Mouse (Mus musculus) liver, embryonic 15.5 days (tissue): ENCODE measurements around the gene 5830411N06Rik. TPM values are rescaled to one million over a fixed set of nuclear protein-coding genes. Genes with fewer than 3 reads are reported as not detected.

Source experiments
- ATAC-seq: fragments of 200-750 bp; cut with Nextera tagmentation; 2 replicates; pipeline ENCODE4 v1.8.0; 2017; ENCODE audit warnings: moderate number of reproducible peaks, mild to moderate bottlenecking, moderate library complexity; ENCODE audit not compliant: insufficient read depth
- H3K27ac ChIP-seq: fragments of 300-500 bp; sonication (generic); replicated peaks from 2 replicates; pipeline ENCODE4 v1.5.1; 2015; ENCODE audit warnings: mild to moderate bottlenecking, inconsistent platforms
- H3K27me3 ChIP-seq: fragments of 300-500 bp; sonication (generic); 2 replicates; pipeline ENCODE4 v1.6.1; 2015; ENCODE audit warnings: mild to moderate bottlenecking, inconsistent platforms
- H3K36me3 ChIP-seq: fragments of 300-500 bp; sonication (generic); replicated peaks from 2 replicates; pipeline ENCODE4 v1.6.1; 2015; ENCODE audit warnings: moderate library complexity, mild to moderate bottlenecking, inconsistent platforms
- H3K4me1 ChIP-seq: fragments of 300-500 bp; sonication (generic); replicated peaks from 2 replicates; pipeline ENCODE4 v1.6.1; 2015; ENCODE audit warnings: inconsistent platforms
- H3K4me2 ChIP-seq: fragments of 300-500 bp; sonication (generic); 2 replicates; pipeline ENCODE4 v1.6.1; 2015; ENCODE audit warnings: moderate library complexity, mild to moderate bottlenecking, inconsistent platforms
- H3K4me3 ChIP-seq: fragments of 300-500 bp; sonication (generic); replicated peaks from 2 replicates; pipeline ENCODE4 v1.5.1; 2015; ENCODE audit warnings: mild to moderate bottlenecking, inconsistent platforms
- H3K9ac ChIP-seq: fragments of 300-500 bp; sonication (generic); 2 replicates; pipeline ENCODE4 v1.6.1; 2015; ENCODE audit warnings: moderate library complexity, mild to moderate bottlenecking, inconsistent platforms
- H3K9me3 ChIP-seq: fragments of 300-500 bp; sonication (generic); replicated peaks from 2 replicates; pipeline ENCODE4 v1.6.1; 2016; ENCODE audit warnings: inconsistent platforms
- WGBS: fragments of 180-500 bp; shearing (Covaris S2); methylation state at CpG from one replicate; pipeline ENCODE4 v1.1.7; 2015; ENCODE audit warnings: mixed read lengths; ENCODE audit not compliant: insufficient replicate concordance; 5-methylcytosine and 5-hydroxymethylcytosine counted together
- polyA plus RNA-seq: library from polyadenylated mRNA; unstranded; fragments of >200 nt; fragmentation: Nextera tagmentation; extraction: Ambion mirVana; gene quantifications from 2 replicates; pipeline ENCODE4 v1.2.1, GENCODE M21; 2015

5830411N06Rik gene
- polyA plus RNA-seq: not detected in 2 replicates

DNA sequence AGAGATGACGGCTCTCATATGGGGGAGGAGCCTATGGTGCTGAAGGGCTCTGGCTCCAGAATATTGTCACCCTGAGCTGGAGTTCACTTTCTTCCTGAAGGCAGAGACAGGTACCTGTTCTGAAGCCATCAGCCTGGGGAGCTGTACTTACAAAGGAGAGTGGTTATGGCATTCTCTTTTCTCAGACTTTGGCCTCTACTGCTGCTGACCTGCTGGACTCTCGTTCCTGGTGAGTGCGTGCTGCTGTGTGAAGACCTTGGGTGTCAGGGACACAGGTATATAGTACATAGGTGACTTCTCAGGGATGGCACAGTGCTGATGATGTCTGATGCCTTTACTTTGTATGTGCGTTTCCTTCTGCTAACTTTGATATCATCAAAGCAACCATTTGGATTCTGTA is at the start of gene 5830411N06Rik:
TSS of gene 5830411N06Rik (plus strand) at position 69 of the 400 bp plus-strand sequence.
- no peaks in the 10 kb centered on the region for H3K9me3 ChIP-seq
- H3K27ac ChIP-seq: no peak within 1 kb of the TSS
- 67% methylated on average over 4 of the region's 4 CpGs for WGBS
- H3K4me3 ChIP-seq: no peak within 1 kb of the TSS
- no peaks in the 10 kb centered on the region for H3K36me3 ChIP-seq
- no peak for ATAC-seq
- no peaks in the 10 kb centered on the region for H3K4me1 ChIP-seq
- H3K4me2 ChIP-seq: no peak within 1 kb of the TSS
- no peaks in the 10 kb centered on the region for H3K27me3 ChIP-seq
- H3K9ac ChIP-seq: no peak within 1 kb of the TSS

DNA sequence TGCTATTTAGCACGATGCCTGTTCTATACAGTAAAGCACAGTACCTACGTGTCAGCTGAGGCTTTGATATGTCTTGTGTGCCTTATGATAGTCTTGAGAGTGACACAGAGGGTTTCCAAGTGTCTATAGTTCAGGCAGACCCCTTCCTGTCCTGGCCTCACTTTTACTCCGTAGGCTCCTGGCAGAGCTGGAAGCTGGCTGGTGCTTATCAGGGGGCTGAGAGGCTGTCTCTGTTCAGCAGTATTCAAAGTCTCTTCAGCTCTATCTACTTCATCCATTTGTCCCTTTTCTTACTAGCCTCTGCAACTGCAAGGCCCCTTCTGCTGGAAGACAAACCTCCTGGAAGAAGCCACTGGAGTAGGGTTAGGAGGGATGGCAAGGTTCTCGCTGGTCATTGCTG is 46.0 kb upstream of the 5830411N06Rik start:
- H3K9ac ChIP-seq: no peak overlapping the region
- no peak overlapping the region for H3K4me2 ChIP-seq
- 55% methylated on average over 4 of the region's 4 CpGs for WGBS
- no peak overlapping the region for H3K4me3 ChIP-seq
- peaks cover 11% of the 10 kb centered on the region for H3K4me1 ChIP-seq
- H3K27ac ChIP-seq: no peak overlapping the region
- ATAC-seq: 0 out of 2 replicates have a peak, but pooled peaks have one; percentile 40
- no peaks in the 10 kb centered on the region for H3K36me3 ChIP-seq
- no peaks in the 10 kb centered on the region for H3K9me3 ChIP-seq
- 0 out of 2 replicates have a peak, but pooled peaks cover 3% of the 10 kb centered on the region for H3K27me3 ChIP-seq

DNA sequence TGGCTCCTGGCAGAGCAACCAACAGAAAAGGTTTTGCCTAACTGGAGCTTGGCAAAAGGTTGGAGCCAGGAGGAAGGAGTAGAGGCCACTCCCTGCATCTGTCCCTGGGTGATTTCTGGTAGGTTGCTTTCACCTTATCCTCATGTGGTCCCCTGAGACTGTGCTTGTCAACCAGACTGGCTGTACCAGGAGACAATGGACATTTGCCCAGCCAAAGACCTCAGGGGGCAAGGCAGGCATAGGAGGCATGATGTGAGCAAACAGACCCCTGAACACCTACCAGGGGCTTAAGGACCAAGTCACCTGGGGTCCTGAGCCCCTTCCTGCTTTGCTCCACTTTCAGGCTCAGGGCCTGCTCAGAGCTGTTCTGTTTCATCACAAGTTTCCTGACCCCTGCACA is 41.2 kb upstream of the 5830411N06Rik start, which contains the start of gene Olfr524:
TSS of gene Olfr524 (minus strand) at position 101 of the 400 bp plus-strand sequence.
- ATAC-seq: no peak
- no peak within 1 kb of the TSS for H3K27ac ChIP-seq
- H3K4me3 ChIP-seq: no peak within 1 kb of the TSS
- H3K4me2 ChIP-seq: no peak within 1 kb of the TSS
- H3K9me3 ChIP-seq: no peaks in the 10 kb centered on the region
- H3K36me3 ChIP-seq: no peaks in the 10 kb centered on the region
- no peaks in the 10 kb centered on the region for H3K27me3 ChIP-seq
- H3K4me1 ChIP-seq: peaks cover 26% of the 10 kb centered on the region
- H3K9ac ChIP-seq: no peak within 1 kb of the TSS

DNA sequence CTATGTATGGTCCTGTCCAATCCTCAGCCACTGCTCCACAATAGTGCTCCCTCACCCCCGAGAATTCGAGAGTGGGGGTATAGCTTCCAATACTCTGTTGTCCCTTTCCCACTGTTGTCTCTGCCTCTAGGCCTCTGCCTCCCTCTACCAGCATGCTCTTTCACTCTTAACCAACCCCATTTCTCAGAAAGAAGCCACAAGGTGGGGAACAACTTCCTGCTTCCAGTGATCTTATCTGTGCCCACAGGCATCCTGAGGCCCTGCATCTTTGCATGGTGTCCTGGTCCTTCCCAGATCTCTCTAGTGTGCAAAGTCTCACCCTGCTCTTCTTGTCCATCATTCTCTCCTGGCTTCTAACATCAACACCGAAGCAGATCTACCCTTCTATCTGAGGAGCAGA is 40.2 kb upstream of the 5830411N06Rik start:
- no peak for ATAC-seq
- no peak overlapping the region for H3K9ac ChIP-seq
- no peak overlapping the region for H3K4me2 ChIP-seq
- WGBS: 29% methylated on average over 3 of the region's 3 CpGs
- H3K36me3 ChIP-seq: no peaks in the 10 kb centered on the region
- H3K27me3 ChIP-seq: no peaks in the 10 kb centered on the region
- no peak overlapping the region for H3K27ac ChIP-seq
- H3K4me1 ChIP-seq: peaks cover 21% of the 10 kb centered on the region
- H3K9me3 ChIP-seq: no peaks in the 10 kb centered on the region
- no peak overlapping the region for H3K4me3 ChIP-seq

DNA sequence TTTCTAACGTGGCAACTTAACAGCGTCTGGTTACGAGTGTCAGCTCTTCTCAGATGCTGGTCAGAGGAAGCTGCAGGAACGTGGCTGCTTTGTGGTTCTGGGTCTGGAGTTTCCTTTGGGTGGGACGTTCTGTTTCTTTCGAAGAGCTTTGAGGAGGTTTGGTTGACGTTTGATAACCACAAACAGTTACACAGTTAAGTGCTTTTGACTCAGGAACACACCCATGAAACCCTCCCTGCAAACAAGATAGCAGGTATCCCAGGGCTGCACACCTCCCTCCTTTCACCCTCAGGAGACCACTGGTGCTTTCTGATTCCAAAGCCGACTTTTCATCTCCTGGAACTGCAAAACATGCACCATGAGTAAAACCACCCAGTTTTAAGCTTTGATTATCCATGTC is 38.9 kb upstream of the 5830411N06Rik start:
- no peak overlapping the region for H3K4me3 ChIP-seq
- no peaks in the 10 kb centered on the region for H3K9me3 ChIP-seq
- no peaks in the 10 kb centered on the region for H3K27me3 ChIP-seq
- H3K4me2 ChIP-seq: peak overlapping the region; percentile 6; the same call in 1 of the 2 replicates
- ATAC-seq: peak; percentile 84
- 12% methylated on average over 8 of the region's 8 CpGs for WGBS
- peaks cover 21% of the 10 kb centered on the region for H3K4me1 ChIP-seq
- no peak overlapping the region for H3K9ac ChIP-seq
- no peaks in the 10 kb centered on the region for H3K36me3 ChIP-seq
- peak overlapping the region; percentile 41; the same call in 1 of the 2 replicates for H3K27ac ChIP-seq

DNA sequence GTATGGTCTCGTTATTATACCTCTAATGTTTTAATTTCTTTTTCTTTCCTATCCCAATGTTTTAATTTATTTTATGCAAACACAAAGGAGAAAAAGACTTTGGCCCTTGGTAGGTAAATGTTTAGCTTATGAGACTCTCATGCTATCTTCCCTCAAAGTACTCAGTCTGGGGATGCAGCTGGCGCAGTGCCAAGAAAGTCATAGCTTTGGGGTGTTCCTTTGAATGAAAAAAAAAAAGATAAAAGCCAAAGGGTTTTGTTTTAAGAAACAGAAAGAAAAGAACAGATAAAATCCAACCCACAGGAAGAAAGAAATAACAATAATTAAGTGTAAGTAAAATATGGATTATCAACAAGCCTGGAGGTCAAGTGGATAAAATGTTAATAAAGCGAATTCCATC is 38.4 kb upstream of the 5830411N06Rik start:
- Histone ChIP-seq H3K27me3 (no peaks in the 10 kb centered on the region), H3K9ac (no peak overlapping the region), H3K27ac (peak overlapping the region; percentile 41; the same call in 1 of the 2 replicates), H3K9me3 (no peaks in the 10 kb centered on the region), H3K4me2 (0 out of 2 replicates have a peak overlapping the region, but pooled peaks have one; percentile 6), H3K36me3 (no peaks in the 10 kb centered on the region), H3K4me1 (peaks cover 21% of the 10 kb centered on the region), H3K4me3 (no peak overlapping the region)
- WGBS: 38% methylated on average over 3 of the region's 3 CpGs
- no peak for ATAC-seq

DNA sequence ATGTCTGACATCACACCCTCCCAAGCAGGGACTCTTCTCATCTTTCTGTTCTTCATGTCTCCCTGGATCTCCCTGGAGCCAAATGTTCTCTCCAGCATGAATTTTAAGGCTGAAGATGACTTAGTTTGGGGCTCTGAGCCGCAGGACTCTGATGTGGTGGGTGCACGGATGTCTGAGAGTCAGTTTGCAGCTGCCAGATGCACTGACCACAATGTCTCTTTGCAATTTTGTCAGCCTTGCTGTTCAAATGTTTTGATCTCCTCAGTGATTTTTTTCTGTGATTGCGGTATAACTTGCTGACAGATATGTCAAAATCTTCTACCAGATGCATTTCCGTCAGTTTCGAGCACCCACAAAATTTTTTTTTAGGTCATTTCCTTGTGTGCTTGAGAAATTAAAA is 33.2 kb upstream of the 5830411N06Rik start:
- no peak overlapping the region for H3K4me3 ChIP-seq
- no peaks in the 10 kb centered on the region for H3K36me3 ChIP-seq
- no peak overlapping the region for H3K9ac ChIP-seq
- no peaks in the 10 kb centered on the region for H3K9me3 ChIP-seq
- no peak for ATAC-seq
- no peak overlapping the region for H3K4me2 ChIP-seq
- H3K27me3 ChIP-seq: no peaks in the 10 kb centered on the region
- H3K4me1 ChIP-seq: no peaks in the 10 kb centered on the region
- WGBS: 65% methylated on average over 5 of the region's 5 CpGs
- no peak overlapping the region for H3K27ac ChIP-seq

DNA sequence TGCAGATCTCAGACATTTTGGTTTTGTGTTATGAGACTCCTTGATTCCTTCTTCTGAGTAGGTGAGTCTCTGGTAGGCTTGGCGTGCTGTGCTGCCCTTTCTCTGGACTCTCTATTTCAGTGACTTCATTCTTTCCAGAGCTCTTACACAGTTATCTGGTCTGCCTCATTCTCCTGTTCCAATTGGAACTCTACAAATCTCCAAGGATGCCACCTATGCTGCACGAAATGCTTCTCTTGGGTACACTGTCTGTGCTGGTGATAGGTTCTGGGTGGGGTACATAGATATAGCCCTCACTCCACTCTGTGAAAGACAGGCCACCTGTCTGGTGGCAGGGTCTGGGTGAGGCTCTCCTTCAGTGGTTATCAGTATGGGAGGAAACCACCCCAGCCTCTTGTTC is 29.1 kb upstream of the 5830411N06Rik start, which contains the start of gene Cd163l1:
TSS of gene Cd163l1 (plus strand) at position 301 of the 400 bp plus-strand sequence.
- Histone ChIP-seq H3K4me1 (no peaks in the 10 kb centered on the region), H3K4me2 (no peak within 1 kb of the TSS), H3K9me3 (no peaks in the 10 kb centered on the region), H3K9ac (no peak within 1 kb of the TSS), H3K4me3 (no peak within 1 kb of the TSS), H3K36me3 (no peaks in the 10 kb centered on the region), H3K27me3 (no peaks in the 10 kb centered on the region), H3K27ac (no peak within 1 kb of the TSS)
- WGBS: 50% methylated on average over 2 of the region's 2 CpGs
- no peak for ATAC-seq

DNA sequence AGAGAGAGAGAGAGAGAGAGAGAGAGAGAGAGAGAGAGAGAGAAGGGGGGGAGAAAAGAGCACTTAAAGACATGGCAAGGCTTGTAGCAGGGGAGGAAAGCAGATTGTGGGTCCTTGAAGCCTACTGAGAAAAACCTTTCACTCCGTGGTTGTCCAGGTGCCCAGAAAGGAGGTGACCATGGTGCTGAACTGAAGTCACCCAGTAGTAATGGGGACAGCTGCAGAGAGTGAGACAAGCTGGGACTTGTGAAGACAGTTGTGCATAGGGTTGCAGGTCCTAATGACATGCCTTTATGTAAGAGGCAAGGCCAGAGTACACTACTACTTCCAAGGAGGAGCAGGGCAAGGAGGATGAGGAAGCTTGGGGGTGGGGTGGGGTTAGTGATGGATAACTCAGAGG is 27.8 kb upstream of the 5830411N06Rik start:
- H3K4me1 ChIP-seq: no peaks in the 10 kb centered on the region
- WGBS: 6% methylated on average over 1 of the region's 1 CpGs
- no peak overlapping the region for H3K9ac ChIP-seq
- no peak overlapping the region for H3K4me2 ChIP-seq
- ATAC-seq: no peak
- H3K27ac ChIP-seq: no peak overlapping the region
- H3K36me3 ChIP-seq: no peaks in the 10 kb centered on the region
- H3K27me3 ChIP-seq: no peaks in the 10 kb centered on the region
- H3K9me3 ChIP-seq: no peaks in the 10 kb centered on the region
- no peak overlapping the region for H3K4me3 ChIP-seq

DNA sequence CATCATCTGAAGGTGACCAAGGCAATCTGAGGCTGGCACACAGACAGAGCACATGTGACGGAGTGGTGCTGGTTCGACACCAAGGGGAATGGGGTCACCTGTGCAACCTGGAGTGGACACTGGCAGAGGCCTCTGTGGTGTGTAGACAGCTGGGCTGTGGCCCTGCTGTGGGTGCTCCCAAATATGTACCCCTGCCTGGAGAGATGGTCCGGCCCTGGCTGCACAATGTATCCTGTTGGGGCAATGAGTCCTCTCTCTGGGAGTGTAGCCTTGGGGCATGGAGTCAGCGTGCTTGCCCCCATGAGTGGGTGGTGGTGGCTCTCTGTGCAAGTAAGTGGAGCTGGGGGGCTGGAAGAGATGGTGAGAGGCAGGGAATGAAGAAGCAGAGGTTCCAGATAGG is 26.7 kb upstream of the 5830411N06Rik start:
- WGBS: 64% methylated on average over 4 of the region's 4 CpGs
- no peaks in the 10 kb centered on the region for H3K36me3 ChIP-seq
- H3K4me1 ChIP-seq: no peaks in the 10 kb centered on the region
- H3K27ac ChIP-seq: no peak overlapping the region
- no peak overlapping the region for H3K4me2 ChIP-seq
- no peak overlapping the region for H3K4me3 ChIP-seq
- H3K27me3 ChIP-seq: no peaks in the 10 kb centered on the region
- H3K9me3 ChIP-seq: no peaks in the 10 kb centered on the region
- no peak for ATAC-seq
- H3K9ac ChIP-seq: no peak overlapping the region

DNA sequence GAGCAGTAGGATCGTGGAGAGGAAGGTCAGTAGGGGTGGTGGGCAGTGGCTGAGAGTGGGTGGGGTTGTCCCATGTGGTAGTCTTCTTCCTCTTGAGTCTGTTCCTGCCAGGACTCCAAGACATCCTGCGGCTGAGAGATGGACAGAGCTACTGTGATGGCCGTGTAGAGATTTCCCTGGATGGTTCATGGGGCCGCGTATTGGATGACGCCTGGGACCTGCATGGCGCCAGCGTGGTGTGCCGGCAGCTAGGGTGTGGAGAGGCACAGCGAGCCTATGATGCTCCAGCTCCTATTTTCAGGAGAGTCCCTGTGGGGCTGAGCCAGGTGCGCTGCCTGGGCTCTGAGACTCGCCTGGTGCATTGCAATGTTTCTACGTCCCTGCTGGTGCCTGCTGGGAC is 22.9 kb upstream of the 5830411N06Rik start:
- H3K9ac ChIP-seq: no peak overlapping the region
- no peak overlapping the region for H3K4me3 ChIP-seq
- H3K4me2 ChIP-seq: no peak overlapping the region
- H3K27ac ChIP-seq: no peak overlapping the region
- WGBS: 68% methylated on average over 13 of the region's 13 CpGs
- H3K4me1 ChIP-seq: no peaks in the 10 kb centered on the region
- H3K27me3 ChIP-seq: no peaks in the 10 kb centered on the region
- no peaks in the 10 kb centered on the region for H3K9me3 ChIP-seq
- H3K36me3 ChIP-seq: no peaks in the 10 kb centered on the region
- ATAC-seq: no peak

DNA sequence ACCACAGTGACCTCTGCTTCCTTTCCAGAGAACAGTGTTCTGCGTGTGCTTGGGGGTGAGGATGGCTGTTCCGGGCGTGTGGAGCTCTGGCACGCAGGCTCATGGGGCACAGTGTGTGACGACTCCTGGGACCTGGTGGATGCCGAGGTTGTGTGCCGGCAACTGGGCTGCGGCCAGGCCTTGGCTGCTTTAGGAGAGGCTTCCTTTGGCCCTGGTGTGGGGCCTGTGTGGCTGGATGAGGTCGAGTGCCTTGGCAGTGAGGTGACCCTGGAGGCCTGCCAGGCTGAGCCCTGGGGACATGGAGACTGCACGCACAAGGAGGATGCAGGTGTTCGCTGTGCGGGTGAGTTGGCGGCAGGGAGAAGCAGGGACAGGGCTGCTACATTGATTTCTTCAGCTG is 18.6 kb upstream of the 5830411N06Rik start:
- Histone ChIP-seq H3K27ac (no peak overlapping the region), H3K4me1 (no peaks in the 10 kb centered on the region), H3K9ac (no peak overlapping the region), H3K36me3 (no peaks in the 10 kb centered on the region), H3K27me3 (no peaks in the 10 kb centered on the region), H3K4me2 (no peak overlapping the region), H3K9me3 (no peaks in the 10 kb centered on the region), H3K4me3 (no peak overlapping the region)
- 64% methylated on average over 13 of the region's 13 CpGs for WGBS
- no peak for ATAC-seq
